Mouse (Mus musculus): ENCODE measurements at regions not wholly inside any gene's neighbourhood (a gene's known extent, or its start where the extent isn't known, plus 50 kb on each side); places are given as distances from the start of the nearest gene placed in this dataset.

DNA sequence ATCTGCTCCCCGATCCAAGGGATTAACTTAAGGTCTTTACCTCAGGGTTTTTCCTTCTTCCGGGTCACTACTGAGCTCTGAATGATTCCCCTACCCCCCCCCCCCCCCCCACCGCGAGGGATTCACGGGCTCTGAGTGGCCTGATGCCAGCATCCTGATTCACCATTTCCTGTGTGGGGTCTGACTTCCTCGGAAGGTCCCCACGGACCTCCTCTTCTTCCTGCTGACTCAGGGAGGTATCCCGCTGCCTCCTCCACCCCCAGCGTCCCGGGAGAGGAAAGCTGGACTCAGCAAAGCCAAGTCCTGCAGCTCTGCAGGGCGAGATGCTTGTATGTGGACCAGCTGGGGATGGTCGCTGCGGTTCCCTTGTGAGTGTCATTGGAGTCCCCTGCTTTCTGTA, 110.5 kb upstream of the Zfp217 start:
- DNase-seq (ENCODE audit: low read depth, low spot score) = no peak

DNA sequence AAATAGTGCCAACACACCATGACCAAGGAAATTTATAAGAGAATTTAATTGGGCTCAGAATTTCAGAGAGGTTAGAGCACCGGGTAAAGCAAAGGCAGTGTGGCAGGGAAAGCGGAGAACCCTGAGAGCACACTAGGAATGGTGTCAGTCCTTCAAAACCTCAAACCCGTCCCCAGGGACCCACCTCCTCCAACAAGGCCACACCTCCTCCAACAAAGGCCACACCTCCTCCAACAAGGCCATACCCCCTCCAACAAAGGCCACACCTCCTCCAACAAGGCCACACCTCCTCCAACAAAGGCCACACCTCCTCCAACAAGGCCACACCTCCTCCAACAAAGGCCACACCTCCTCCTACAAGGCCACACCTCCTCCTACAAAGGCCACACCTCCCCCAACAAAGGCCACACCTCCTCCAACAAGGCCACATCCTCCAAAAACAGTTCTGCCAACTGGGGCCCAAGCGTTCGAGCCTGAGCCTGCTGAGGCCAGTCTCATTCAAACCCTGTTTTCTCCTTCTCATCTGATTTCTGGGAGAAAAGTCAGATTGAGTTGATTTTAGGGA, 109.8 kb upstream of the Zfp217 start:
- DNase-seq (ENCODE audit: low read depth, low spot score) = no peak

DNA sequence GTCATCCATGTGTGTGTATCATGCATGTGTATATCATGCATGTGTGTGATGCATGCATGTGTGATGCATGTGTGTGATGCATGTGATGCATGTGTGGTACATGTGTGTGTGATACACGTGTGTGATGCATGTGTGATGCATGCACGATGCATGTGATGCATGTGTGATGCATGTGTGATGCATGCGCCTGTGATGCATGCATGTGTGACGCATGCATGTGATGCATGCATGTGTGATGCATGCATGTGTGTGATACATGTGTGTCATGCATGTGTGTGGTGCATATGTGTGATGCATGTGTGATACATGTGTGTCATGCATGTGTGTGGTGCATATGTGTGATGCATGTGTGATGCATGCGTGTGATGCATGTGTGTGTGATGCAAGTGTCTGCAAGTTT, 108.1 kb upstream of the Zfp217 start:
- DNase-seq (ENCODE audit: low read depth, low spot score) = no peak

DNA sequence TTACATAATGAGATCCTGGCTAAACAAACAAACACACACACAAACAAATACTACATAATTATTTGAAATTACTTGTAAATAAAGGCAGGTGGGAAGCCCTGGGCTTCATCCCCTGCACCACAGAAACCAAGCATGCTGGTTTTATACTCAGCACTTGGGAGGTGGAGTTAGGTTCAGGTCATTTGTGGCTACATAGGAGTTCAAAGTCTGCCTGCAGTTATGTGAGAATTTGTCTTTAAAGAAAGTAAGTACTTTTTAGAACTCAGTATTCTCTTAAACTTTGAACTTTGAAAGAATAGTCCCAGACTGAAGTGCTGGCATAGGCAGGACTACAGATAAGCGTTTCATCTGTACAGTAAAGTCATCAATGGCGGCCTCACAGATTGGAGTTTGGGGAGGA, 107.6 kb upstream of the Zfp217 start:
- no peak for DNase-seq (ENCODE audit: low read depth, low spot score)

DNA sequence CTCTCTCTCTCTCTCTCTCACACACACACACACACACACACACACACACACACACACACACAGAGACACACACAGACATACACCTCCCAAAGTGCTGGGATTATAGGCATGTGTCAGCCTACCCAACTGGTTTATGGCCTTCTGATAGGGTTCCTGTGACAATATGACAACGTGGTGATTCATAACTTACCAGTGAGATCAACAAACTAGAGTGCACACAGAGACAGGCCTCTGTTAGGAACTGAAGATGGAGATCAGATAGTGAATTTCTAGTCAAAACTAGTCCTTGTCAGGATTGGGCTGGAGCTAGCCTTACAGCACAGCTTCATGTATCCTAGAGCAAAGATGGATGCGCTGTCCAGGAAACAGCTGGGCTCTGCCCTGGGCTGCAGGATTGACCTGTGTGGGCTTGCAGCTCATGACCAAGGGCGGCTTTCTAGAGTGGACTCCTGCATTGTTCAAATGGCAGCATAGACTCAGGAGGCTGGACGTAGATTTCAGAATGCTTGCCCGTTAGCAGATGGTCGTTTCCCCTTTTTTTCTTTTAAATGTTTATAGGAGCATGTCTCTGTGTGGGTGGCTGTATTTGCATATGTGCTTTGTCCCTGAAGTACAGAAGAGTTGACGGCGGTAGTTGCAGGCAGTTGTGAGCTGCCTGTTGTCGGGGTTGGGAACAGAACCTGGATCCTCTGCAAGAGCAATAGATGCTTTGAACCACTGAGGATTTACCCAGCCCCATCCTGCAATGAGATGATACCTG, 106.0 kb upstream of the Zfp217 start:
- no peak for DNase-seq (ENCODE audit: low read depth, low spot score)

DNA sequence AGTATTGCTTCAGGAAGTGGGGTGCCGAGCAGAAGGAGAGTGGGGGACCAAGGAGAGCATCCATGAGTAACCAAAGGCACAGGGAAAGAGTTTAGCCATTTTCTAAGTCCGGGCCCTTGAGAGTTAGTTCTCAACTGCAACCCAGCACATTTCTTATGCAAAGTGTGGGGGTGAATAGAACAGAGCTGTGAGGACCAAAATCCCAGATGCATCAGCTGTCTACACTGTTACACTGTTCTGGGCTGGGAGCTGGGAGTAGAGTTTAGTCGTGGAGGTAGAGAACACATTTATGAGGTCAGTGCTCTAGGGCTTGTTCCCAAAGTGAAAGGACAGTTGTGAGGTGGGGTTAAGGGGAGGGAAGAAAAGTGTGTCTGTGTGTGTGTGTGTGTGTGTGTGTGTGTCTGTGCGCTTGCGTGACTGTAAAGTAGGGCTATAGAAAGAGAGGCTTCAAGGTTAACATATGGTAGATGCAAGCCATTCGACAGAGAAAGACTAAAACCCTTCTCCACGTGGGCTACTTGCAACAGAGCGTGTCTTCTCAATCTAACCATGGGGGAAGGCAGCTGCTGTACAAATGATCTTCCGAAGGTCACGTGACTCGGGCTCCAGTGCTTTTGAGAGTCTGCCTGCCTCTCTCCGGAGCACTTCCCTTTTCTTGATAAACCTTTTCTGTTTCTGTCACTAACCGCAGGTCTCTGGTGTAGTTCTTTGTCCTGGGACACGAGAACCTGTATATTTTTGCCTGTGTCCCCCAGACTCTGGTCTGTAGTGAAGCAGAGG, 104.5 kb upstream of the Zfp217 start:
- DNase-seq (ENCODE audit: low read depth, low spot score) = peak; percentile 73

DNA sequence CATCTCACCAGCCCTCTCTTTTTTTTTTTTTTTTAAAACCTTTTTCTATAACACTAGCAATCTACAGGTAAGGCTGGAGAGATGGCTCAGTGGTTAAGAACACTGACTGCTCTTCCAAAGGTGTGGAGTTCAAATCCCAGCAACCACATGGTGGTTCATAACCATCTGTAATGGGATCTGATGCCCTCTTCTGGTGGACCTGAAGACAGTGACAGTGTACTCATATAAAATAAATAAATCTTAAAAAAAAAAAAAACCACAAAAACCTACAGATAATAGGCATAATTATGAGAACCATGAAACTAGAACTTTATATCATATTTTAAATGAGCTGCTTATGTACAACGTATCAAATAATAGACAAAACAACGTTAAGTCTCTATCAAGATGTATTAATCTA, 102.8 kb upstream of the Zfp217 start:
- DNase-seq (ENCODE audit: low read depth, low spot score) = peak; percentile 43

DNA sequence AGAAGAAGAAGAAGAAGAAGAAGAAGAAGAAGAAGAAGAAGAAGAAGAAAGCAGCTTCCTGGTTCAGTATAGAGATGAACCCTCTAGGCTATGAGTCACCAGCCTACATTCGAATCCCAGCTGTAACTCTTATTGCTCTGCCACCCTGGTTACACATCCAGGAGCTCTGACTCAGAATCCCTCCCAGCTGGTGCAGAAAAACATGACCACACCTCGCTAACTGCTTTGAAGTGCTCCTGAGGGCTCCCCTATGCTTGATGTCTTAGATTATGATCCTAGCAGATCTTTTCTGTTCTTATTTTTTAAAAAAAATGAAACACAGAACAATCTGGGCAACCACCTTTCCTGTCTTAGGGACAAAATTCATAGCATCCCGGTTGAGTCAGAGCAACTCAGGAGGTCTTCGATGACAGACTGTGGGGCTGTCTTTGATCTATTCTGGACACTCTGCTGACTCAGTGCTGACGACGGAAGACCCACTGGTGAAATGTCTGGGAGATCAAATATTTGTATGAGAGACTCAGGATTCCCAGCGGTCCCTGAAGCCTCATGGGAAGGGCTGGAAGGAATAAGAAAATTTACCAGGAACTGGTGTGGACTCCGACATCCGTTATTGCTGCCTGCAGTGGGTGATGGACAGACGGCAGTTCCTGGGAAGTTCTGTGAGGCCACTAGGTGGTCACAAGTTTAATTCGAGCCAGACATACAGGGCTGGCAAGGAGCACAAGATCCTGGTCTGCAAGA, 100.0 kb upstream of the Zfp217 start:
- DNase-seq (ENCODE audit: low read depth, low spot score) = peak; percentile 57

DNA sequence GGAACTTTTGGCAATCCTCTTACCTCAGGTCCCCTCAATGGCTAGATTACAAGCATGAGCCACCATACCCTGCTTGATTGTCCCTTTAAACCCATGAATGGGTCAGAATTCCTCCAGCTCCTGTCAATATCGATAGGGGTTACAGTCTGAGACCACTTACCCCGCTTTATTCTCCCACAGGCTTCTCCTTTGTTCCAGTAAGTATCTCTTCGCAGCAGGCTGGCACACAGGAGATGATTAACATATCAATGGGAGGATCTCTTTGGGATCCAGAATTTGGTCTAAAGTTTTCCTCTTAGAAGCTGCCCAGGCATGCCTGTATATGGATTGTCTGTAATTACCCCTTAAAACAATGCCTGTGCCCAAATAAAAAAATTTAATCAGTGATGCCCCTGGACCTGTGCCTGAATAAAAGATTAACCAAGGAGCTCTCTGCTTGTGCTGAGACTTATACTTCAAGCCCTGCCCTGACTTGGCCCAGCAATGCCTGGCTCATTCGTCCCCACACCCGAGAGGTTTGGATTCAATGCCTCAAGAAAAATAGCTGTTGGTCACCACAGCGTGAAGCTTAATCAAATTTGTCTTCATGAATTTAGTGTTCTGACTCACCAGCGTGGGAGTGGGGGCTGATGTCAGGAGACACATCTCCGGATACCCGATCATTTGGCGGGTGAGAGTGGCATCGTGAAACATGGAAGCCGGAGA, 97.9 kb upstream of the Zfp217 start:
- no peak for DNase-seq (ENCODE audit: low read depth, low spot score)

DNA sequence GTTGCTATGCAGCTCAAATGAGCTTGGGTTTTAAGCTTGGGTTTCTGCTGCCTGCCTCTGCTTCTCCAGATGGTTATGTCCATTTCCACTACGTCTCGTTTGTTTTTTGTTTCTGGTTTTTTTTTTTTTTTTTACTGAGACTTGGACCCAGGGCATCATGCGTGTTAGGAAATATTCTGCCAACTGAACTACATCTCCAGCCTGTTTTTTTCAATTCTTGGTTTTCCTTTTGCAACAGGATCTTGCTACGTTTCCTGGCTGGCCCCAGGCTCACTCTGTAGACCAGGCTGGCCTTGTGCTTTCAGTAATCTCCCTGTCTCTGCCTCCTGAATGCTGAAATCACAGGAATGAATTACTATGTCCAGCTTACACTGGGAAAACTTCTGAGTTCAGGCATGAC, 96.2 kb upstream of the Zfp217 start:
- no peak for DNase-seq (ENCODE audit: low read depth, low spot score)

DNA sequence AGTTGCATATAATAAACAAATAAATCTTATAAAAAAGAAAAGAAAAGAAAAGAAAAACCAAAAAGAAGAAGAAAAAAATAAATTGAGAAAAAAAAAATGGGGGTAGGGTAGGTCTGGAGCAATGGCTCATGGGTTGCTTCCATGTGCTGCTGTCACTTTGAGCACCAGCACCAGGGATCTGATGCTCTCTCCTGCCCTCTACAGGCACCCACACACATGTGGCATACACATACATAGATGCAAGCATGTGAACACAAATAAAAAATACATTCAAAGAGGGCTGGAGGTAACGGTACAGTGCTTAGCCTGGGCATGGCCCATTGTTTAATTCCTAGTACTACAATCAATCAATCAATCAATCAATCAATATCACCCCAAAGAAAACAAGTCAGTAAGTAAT, 90.1 kb upstream of the Zfp217 start:
- peak; percentile 43 for DNase-seq (ENCODE audit: low read depth, low spot score)

DNA sequence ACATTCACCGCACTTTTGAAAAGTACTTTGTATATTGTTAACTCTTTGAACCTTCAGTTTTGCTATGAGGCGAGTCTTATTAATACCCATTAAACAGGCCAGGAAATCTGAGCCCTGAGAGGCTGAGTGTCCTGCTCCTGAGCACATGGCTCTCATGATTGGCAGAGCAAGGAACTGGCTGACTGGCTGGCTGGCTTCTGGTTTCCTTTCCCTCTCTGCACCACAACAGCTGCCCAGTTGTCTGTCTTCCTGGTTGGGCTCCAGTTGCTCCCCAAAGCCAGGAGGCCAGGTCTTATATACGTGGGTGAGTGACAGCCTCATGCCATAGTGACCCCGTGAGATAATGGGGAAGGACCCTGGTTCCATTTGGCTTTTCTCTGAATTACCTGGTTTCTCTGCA, 85.5 kb upstream of the Zfp217 start:
- DNase-seq (ENCODE audit: low read depth, low spot score) = no peak

DNA sequence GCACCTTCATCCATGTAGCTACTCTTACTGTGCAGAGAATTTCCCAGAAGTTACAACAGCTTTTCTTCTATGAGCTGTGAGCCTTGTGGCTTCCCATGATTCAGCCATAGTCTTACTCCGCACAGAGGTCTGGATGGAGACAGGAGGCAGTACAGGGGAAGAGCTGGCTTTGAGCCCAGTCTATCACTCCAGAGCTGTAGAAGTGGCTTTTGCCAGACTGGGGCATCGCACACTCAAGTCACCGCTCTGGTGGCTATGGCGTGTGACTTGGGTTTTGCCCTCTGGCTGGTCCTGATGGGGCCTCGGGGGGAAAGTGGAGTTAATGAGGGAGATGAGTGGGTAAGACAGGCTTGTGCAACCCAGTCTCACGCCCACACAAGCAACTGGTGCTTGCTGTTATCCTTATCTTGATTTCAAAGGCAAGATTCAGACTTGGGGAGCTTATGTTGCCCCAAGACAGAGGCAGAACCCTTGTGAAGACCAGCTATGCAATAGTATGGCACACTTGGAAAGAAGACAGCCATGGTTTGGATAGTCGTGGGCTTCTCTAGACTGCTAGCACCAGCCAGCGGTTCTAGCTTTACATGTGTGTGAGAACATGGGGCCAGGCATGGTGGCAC, 81.7 kb upstream of the Zfp217 start:
- DNase-seq (ENCODE audit: low read depth, low spot score) = no peak

DNA sequence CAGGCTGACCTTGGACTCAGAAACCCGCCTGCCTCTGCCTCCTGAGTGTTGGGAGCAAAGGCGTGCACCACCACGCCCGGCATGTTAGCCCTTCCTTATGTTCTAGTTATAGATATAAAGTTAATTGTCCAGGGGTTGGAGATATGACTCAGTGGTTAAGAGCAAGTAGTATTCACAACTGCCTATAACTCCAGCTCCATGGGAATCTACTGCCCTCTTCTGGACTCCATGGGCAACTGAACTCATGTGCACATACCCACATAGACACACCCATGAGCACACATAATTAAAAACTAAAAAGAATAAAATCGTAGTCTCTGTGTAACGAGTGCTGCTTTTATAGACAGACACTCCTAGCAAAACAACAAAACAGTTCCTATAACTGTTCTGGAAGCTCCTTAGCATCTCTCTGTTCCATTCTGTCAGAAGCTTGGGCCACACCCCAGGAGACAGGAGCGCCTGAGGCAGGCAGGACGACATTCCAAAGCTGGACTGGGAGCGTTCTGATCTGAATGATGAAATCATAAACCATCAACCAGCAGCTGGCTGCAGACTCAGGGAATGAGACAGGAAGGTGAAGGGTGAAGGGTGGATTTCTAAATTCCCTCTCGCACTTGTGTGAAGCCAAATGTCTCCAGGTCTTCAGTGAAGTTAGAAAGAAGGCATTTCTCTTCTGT, 80.6 kb upstream of the Zfp217 start:
- DNase-seq (ENCODE audit: low read depth, low spot score) = no peak

DNA sequence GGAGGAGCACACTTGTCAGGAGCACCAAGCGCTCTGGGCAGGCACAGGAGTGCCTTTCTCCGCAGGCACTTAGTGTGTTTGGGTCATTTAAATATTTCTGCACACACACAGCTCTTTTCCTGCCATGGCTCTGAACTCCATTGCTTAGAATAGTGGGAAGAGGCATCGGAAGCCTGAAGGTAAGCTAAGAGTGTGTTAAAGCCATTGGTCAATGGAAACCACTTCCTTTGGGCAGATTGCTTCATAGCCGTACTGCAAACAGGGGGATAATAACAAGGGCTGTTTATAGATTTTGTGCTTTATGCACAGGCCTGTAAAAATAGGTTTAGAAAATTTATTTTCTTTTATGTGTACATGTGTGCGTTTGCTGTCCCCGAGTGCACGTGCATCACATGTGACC, 76.0 kb upstream of the Zfp217 start:
- no peak for DNase-seq (ENCODE audit: low read depth, low spot score)

DNA sequence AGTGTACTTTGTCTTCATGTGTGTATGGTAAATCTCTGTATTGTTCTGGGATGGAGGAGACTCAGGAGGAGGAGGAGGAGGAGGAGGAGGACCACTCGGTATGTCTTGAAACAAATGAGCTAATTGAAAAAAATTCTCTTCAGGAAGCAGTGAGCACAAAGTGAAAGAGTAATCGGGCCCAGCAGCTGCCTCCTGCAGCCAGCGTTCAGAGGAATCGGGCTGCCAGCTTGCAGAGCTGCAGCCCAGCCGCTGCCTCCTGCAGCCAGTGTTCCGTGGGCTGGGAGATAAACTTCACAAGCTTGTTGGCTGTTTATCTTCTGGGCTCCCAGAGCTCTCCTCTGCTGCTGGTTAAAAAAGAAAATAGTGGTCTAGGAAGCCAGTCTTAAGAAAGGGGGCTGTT, 74.9 kb upstream of the Zfp217 start:
- DNase-seq (ENCODE audit: low read depth, low spot score) = peak; percentile 55

DNA sequence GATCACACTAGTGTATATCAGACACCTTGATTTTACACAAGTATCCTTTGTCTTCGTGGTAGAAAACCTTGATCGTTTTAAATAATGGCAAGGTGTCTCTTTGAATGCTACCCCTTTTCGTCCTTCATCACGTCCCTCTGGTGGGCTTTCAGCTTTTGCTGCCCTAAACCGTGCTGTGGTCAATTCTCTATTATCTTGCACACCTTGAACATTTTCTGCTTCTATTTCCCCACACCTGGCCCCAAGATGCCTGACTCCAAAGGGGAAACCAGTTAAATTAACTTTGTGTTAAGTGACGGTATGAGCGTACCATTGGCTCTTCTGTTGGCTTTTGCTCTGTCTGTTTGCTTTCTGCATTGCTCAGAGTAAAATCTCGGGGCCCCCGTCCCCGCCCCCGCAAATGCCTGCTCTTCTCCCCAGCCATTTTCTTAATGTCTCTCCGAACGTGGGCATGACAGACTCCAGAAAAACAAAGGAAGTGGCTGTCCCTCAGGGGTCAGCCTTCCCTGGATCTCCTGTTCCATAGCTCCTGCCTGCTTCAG, 74.2 kb upstream of the Zfp217 start:
- peak; percentile 63 for DNase-seq (ENCODE audit: low read depth, low spot score)

DNA sequence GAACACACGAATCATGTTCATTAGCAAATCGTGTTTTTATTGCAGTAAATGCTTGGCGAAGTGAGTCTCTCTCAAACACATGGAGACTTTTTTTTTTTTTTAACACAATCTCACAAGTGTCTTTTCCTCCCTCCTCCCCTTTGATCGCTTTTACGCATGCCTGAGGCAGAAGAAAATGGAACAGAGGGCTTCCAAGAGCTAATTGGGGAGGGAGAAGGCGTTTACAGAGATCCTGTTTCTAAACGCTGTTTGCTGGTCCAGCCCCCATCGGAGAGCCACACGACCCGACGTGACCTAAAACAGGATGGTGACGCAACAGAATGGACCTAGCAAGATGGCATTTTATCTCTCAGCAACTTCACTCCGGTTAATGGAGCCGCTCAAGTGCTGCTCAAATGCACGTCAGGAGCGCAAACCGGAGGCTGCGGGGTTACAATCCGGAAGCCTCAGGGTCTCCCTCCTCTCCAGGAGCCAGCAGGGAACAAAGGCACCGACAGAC, 73.0 kb upstream of the Zfp217 start:
- DNase-seq (ENCODE audit: low read depth, low spot score) = peak; percentile 81

DNA sequence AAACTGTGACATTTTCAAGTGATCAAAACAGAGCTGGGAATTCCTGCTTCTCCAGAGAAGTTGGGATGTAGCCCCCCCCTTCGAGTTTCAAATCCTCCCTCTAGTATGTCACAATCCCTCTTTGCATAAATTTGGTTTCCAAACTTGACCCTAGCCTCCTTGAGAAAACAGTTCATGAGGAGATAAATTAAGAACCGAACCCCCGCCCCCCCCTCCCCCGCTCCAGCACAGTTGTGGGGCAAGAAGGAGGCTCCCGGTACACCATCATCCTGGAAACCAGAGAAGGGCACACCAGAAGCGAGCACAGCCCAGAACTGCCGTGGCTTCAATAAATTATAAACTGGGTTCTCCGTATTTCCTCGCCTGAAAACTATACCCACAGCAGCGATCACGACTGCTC, 72.5 kb upstream of the Zfp217 start:
- DNase-seq (ENCODE audit: low read depth, low spot score) = no peak
